Mouse (Mus musculus) kidney, postnatal 25 days (tissue): Measurements from ENCODE around the gene Tmed10.

ENCODE experiments used
- DNase-seq, 2 experiments: peaks; one replicate each; pipeline ENCODE4 v3.0.0; 2021; ENCODE audit warnings: mixed read lengths in 2 of 2

The Tmed10 gene

DNA sequence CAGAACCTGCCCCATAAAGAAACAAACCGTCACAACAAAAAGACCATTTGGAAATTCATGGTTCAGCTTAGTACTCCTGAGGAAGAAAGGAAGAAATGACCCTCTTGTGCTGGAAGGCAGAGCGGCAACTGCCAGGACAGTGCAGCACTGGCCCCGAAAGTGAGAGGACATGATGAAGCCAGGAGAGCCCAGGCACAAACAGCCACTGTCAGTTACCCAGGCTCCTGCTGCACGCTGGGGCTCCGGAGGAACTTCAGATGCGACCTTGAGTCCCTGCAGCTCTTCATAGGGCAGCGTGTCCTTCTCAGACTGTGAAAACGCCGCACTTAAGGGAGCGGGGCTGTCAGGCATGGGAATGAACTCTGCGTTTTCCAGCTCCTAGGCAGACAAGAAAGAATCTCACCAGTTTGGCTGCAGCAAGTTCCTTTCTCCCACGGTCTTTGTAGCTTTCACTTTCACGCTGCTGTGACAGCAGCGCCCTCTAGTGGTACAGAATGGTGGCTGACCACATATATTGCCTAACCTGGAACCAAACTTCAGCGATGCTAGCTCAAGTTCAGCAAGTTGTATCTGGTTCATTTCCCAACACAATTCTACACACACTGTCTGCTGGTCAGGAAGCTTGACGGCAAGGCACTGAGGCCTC, 69.3 kb downstream of the Tmed10 start:
- peak; percentile 83 to 92 for DNase-seq

DNA sequence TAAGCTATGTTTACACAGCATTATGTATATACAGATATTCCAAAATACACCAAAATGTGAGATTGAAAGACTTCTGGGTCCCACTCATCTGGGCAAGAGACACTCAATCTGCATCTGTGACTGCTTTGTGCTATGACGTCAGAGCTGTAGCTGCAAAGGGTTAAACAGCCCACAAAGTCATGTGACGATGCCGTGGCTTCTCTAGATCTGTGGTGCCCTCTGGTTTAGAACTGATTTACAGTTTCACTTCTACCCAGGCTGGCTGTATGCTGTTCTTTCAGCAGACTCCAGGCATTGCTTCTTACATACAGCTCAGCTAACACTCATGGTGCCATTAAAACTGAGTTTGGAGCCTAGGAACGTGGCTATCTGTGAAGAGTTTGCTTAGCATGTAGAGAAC, 69.9 kb downstream of the Tmed10 start:
- no peak for DNase-seq

DNA sequence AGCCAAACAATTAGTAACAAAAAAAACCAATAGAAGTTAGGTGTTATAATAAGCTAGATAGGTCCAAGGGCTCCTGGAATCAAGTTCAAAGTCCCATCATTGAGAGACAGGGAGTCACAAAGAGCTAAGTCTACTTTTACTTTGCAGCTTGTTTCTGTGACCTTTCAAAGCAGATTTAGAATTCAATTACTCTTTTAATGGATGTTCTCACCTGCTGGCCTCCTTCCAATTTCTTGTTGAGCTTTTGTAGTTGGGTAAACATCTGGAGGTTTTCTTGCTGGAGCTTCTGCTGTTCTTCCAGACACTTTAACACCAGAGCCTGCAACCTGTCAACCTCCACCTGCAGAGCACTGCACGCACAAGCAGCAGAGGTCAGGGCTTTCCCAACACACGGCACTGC, 71.4 kb downstream of the Tmed10 start:
- DNase-seq, result peak in 1 of 2 experiments; percentile 41

GRCm38 (mm10) chr12:85298835-85299180, 75.8 kb downstream of the Tmed10 start:
- DNase-seq, result no peak

DNA sequence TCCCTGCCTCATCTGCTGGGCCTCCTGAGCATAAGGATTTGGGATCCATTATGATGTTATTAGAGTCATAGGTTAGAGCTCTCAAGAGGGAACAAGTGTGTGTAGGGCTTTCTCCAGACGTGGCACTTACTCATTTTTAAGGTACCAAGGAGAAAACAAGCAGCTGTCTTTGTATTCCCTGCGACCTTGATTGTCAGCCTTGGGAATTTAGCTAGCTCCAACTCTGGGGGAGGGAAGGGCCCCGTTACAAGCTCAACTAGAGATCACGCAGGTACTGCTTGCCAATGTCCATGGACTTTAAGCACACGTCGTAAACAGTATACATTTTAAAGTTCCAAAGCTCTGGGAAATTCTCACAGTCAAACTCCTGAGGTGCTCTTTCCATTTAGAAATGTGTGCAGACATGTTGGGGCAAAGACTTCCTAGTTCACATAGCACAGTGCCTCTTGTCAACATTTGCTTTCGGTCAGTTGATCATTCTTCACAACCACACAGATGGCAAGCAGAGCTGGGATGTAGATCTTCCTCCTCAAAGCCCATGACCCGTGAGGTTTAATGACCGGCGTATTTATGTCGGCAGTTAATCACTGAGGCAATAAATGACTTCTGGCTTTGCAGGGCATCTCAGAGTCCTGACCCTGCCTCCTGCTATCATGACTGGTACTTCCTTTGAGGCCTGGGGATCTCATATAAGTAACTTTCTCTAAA, 76.4 kb downstream of the Tmed10 start:
- peak in 1 of 2 experiments; percentile 39 for DNase-seq

DNA sequence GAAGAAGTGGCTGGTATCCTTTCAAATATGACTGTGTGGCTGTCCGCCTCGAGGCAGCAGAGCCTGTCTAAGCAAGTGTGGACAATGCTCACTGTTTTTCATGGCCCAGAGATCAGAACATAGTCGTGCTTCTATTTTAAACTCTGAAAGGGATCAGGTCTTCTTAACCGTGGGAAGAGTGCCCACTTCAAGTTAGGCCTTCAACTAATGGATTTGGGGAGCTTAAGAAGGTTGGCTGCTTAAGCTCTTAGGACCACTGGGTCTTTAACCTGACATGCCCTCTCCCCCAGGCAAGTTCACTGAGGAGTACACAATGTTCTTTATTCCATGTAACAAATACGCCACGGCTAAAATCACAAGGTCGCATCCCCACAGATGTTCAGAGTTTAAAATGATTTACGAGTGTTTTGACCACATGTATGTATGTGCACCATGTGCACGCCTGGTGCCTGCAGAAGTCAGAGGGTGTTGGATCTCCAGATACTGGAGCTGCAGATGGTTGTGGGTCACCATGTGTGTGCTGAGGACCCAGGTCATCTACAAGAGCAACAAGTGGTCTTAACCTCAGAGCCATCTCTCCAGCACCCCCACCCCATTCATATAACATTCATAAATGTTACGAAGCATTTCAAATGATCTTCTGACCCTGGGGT, 77.2 kb downstream of the Tmed10 start:
- DNase-seq, result peak in 1 of 2 experiments; percentile 35

GRCm38 (mm10) chr12:85296915-85297314, 77.7 kb downstream of the Tmed10 start:
- DNase-seq, result no peak

GRCm38 (mm10) chr12:85295506-85295905, 79.1 kb downstream of the Tmed10 start:
- DNase-seq, result no peak

DNA sequence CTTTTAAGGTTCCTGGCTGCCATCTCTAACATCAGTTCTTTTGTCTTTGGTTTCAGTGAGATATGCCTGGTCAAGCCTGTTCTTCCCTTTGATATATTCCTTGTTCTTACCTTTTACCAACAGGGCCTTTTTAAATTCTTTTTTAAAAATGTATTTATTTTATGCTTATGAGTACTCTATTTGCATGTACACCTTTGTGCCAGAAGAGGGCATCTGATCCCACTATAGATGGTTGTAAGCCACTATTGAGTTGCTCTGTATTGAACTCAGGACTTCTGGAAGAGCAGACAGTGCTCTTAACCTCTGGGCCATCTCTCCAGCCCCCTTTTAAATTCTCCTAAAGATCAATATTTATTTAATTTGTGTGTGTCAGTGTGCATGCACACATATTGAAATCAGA, 81.7 kb downstream of the Tmed10 start:
- no peak for DNase-seq

DNA sequence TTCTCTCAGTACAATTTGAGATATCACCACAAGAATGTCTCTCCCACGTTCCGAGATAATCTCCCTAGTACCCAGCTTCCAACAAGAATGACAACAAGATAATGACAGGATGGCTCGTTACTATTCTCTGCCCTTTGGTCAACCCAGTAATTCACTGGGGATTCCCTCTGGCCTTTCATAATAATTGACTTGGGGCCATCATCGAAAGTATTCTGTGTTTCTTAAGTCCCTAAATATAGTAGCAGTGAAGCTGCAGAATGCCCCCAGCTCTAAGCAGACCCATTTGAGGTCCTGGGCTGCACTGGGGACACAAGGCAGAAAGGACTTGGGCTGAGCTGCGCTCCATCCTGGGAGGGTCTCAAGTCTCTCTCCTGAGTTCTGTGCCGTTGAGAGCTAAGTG, 82.4 kb downstream of the Tmed10 start:
- no peak for DNase-seq

DNA sequence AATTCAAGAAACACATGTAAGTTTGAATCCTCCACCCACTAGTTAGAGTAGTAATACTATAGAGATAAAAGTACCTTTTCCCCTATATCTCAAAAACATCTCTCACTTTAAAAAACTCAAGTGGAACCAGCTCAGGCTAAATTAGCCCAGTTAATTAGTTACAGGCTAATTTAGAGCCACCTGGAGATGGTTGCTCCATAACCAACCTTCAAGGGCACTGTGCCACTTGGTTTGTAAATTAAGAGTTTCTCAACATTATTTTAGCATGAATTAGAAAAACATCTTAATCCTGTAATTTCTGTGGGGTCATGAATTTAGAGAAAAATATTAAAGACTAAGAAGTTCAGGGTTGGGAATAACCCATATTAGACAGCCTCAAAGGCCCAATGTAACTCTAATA, 83.1 kb downstream of the Tmed10 start:
- peak; percentile 43 to 56 for DNase-seq

- DNase-seq, result peak; percentile 52 to 75
These were observed 84.0 kb downstream of the Tmed10 start for GRCm38 (mm10) chr12:85290633-85291032.
